Comparison of ENCODE assay signal across 34 mouse cellular contexts in the genomic region with DNA sequence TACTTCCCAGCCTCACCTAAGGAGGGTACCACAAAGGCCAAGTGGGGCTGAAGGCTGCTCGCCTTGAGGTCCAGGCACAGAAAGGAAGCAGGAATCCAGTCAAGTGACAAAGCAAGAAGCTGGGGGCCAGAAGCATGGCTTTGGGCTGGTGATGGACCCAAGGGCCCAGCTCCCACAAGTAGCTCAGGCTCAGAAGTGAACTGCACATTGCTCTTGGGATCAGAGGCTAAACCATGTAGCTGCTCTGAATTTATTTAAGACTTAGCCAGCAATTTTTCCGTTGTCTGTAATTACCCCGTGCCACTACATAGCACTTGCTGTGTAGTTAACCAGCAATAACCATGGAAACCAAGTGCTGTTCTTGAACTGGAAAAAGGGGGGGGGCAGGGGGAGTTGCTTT.
DNase-seq lines count a peak whose midpoint lies in the region; ATAC-seq lines count a peak whose summit lies in the region.
"Had no signal": no experiment of that assay in that cellular context is flagged by ENCODE, and none has a peak within 500 bp of the region (broad histone marks: within the 10 kb centered on the region; RNA-seq: fewer than 3 reads in every experiment).

No protein-coding gene starts in this region.

- H3K36me3 ChIP-seq in embryonic facial prominence, embryonic 14.5 days (ENCODE audit: control insufficient read depth, insufficient read depth, low read length): no peaks in the 10 kb centered on the region
- H3K36me3 ChIP-seq in embryonic facial prominence, embryonic 10.5 days (replicated peaks): no peaks in the 10 kb centered on the region
- H3K36me3 ChIP-seq in kidney, embryonic 14.5 days (ENCODE audit: control insufficient read depth, insufficient read depth, low read length): no peaks in the 10 kb centered on the region
- H3K36me3 ChIP-seq in embryonic facial prominence, embryonic 15.5 days: no peaks in the 10 kb centered on the region
- H3K36me3 ChIP-seq: embryonic facial prominence, embryonic 12.5 days; heart, embryonic 13.5 days; intestine, embryonic 15.5 days; limb, embryonic 10.5 days; limb, embryonic 15.5 days; liver, embryonic 13.5 days; midbrain, embryonic 12.5 days; neural tube, embryonic 12.5 days had no signal

- H3K9me3 ChIP-seq in embryonic facial prominence, embryonic 14.5 days (ENCODE audit: control insufficient read depth, low read length): no peaks in the 10 kb centered on the region
- H3K9me3 ChIP-seq in embryonic facial prominence, embryonic 10.5 days: no peaks in the 10 kb centered on the region
- H3K9me3 ChIP-seq in kidney, embryonic 14.5 days (ENCODE audit: control insufficient read depth, low read length): no peaks in the 10 kb centered on the region
- no peaks in the 10 kb centered on the region for H3K9me3 ChIP-seq in embryonic facial prominence, embryonic 15.5 days (replicated peaks)
- H3K9me3 ChIP-seq: embryonic facial prominence, embryonic 12.5 days; forebrain, embryonic 13.5 days; heart, embryonic 13.5 days; intestine, embryonic 15.5 days; limb, embryonic 10.5 days; limb, embryonic 15.5 days; liver, embryonic 13.5 days; megakaryocyte, embryonic 14.5 days; midbrain, embryonic 12.5 days; neural tube, embryonic 12.5 days had no signal

- no peaks in the 10 kb centered on the region for H3K27me3 ChIP-seq in embryonic facial prominence, embryonic 14.5 days (replicated peaks; ENCODE audit: control insufficient read depth, insufficient read depth, low read length)
- no peaks in the 10 kb centered on the region for H3K27me3 ChIP-seq in embryonic facial prominence, embryonic 10.5 days (replicated peaks; ENCODE audit: low read depth, poor library complexity, severe bottlenecking)
- H3K27me3 ChIP-seq in kidney, embryonic 14.5 days (ENCODE audit: control insufficient read depth, insufficient read depth, low read length): no peaks in the 10 kb centered on the region
- H3K27me3 ChIP-seq in embryonic facial prominence, embryonic 15.5 days: no peaks in the 10 kb centered on the region
- H3K27me3 ChIP-seq: embryonic facial prominence, embryonic 12.5 days; forebrain, embryonic 13.5 days; heart, embryonic 13.5 days; intestine, embryonic 15.5 days; limb, embryonic 15.5 days; liver, embryonic 13.5 days; midbrain, embryonic 12.5 days; neural tube, embryonic 12.5 days had no signal

- WGBS in embryonic facial prominence, embryonic 14.5 days: 60% methylated on average over 3 of the region's 3 CpGs
- 86% methylated on average over 3 of the region's 3 CpGs for WGBS in embryonic facial prominence, embryonic 10.5 days
- 85% methylated on average over 3 of the region's 3 CpGs for WGBS in kidney, embryonic 14.5 days
- 64% methylated on average over 3 of the region's 3 CpGs for WGBS in embryonic facial prominence, embryonic 15.5 days

- no peak for ATAC-seq in embryonic facial prominence, embryonic 14.5 days (ENCODE audit: low read depth)
- no peak for ATAC-seq in kidney, embryonic 14.5 days (ENCODE audit: low FRiP score, low TSS enrichment)
- 0 out of 2 replicates have a peak, but pooled peaks have one; percentile 19 for ATAC-seq in embryonic facial prominence, embryonic 15.5 days (ENCODE audit: insufficient number of reproducible peaks, low FRiP score, low TSS enrichment, low read depth)
- ATAC-seq: activated CD4-positive, CD25-positive, alpha-beta regulatory T cell, adult 4 months; forebrain, embryonic 13.5 days; hindbrain, postnatal 0 days; intestine, embryonic 15.5 days; lung, postnatal 0 days had no signal

- H3K9ac ChIP-seq in embryonic facial prominence, embryonic 14.5 days (ENCODE audit: low read depth, low read length): no peak overlapping the region
- no peak overlapping the region for H3K9ac ChIP-seq in kidney, embryonic 14.5 days (ENCODE audit: low read depth, low read length)
- no peak overlapping the region for H3K9ac ChIP-seq in embryonic facial prominence, embryonic 15.5 days
- H3K9ac ChIP-seq: embryonic facial prominence, embryonic 12.5 days; forebrain, embryonic 13.5 days; heart, embryonic 13.5 days; intestine, embryonic 15.5 days; limb, embryonic 15.5 days; liver, embryonic 13.5 days; midbrain, embryonic 12.5 days; neural tube, embryonic 12.5 days had no signal

- DNase-seq in embryonic facial prominence, embryonic 14.5 days (ENCODE audit: low spot score): peak; percentile 42
- DNase-seq in embryonic facial prominence, embryonic 10.5 days (ENCODE audit: low spot score): no peak
- DNase-seq in kidney, adult 11 months: peak; percentile 23
- DNase-seq in kidney, postnatal 4 days: no peak
- peak; percentile 9 to 62 for DNase-seq in kidney, postnatal 25 days
- DNase-seq in urinary bladder, adult 18-20 months (ENCODE audit: low spot score in 2 of 2): no peak
- DNase-seq: adrenal gland, adult 2 months; adrenal gland, postnatal 36 days; cerebellum, adult 11 months; cerebellum, adult 9-10 months; cerebellum, postnatal 36 days; gastrocnemius, postnatal 25 days; heart, adult 18-20 months; heart, postnatal 14 days; layer of hippocampus, adult 9-11 months; liver, embryonic 13.5 days; lung, adult 18-20 months; lung, postnatal 4 days had no signal

- no peak overlapping the region for H3K27ac ChIP-seq in embryonic facial prominence, embryonic 14.5 days (replicated peaks; ENCODE audit: low read depth, low read length)
- no peak overlapping the region for H3K27ac ChIP-seq in embryonic facial prominence, embryonic 10.5 days (replicated peaks)
- H3K27ac ChIP-seq in kidney, embryonic 14.5 days (ENCODE audit: low read depth, low read length): no peak overlapping the region
- H3K27ac ChIP-seq in embryonic facial prominence, embryonic 15.5 days (replicated peaks): no peak overlapping the region
- H3K27ac ChIP-seq: embryonic facial prominence, embryonic 12.5 days; forebrain, embryonic 13.5 days; heart, embryonic 13.5 days; hindbrain, postnatal 0 days; intestine, embryonic 15.5 days; limb, embryonic 10.5 days; limb, embryonic 15.5 days; liver, embryonic 13.5 days; midbrain, embryonic 12.5 days; neural tube, embryonic 12.5 days had no signal

- H3K4me2 ChIP-seq in embryonic facial prominence, embryonic 14.5 days (ENCODE audit: low read depth, low read length): no peak overlapping the region
- H3K4me2 ChIP-seq in kidney, embryonic 14.5 days (replicated peaks; ENCODE audit: low read depth, low read length): no peak overlapping the region
- no peak overlapping the region for H3K4me2 ChIP-seq in embryonic facial prominence, embryonic 15.5 days (replicated peaks)
- H3K4me2 ChIP-seq: embryonic facial prominence, embryonic 12.5 days; forebrain, embryonic 13.5 days; heart, embryonic 13.5 days; intestine, embryonic 15.5 days; limb, embryonic 15.5 days; liver, embryonic 13.5 days; midbrain, embryonic 12.5 days; neural tube, embryonic 12.5 days had no signal

- no peaks in the 10 kb centered on the region for H3K4me1 ChIP-seq in embryonic facial prominence, embryonic 14.5 days (ENCODE audit: control insufficient read depth, insufficient read depth, low read length)
- no peaks in the 10 kb centered on the region for H3K4me1 ChIP-seq in embryonic facial prominence, embryonic 10.5 days
- no peaks in the 10 kb centered on the region for H3K4me1 ChIP-seq in kidney, embryonic 14.5 days (ENCODE audit: control insufficient read depth, insufficient read depth, low read length)
- no peaks in the 10 kb centered on the region for H3K4me1 ChIP-seq in embryonic facial prominence, embryonic 15.5 days
- H3K4me1 ChIP-seq: embryonic facial prominence, embryonic 12.5 days; intestine, embryonic 15.5 days; limb, embryonic 10.5 days; limb, embryonic 15.5 days; liver, embryonic 13.5 days; megakaryocyte, embryonic 14.5 days; midbrain, embryonic 12.5 days; neural tube, embryonic 12.5 days had no signal

- H3K4me3 ChIP-seq in embryonic facial prominence, embryonic 14.5 days (ENCODE audit: low read depth, low read length): no peak overlapping the region
- H3K4me3 ChIP-seq in embryonic facial prominence, embryonic 10.5 days: no peak overlapping the region
- no peak overlapping the region for H3K4me3 ChIP-seq in kidney, embryonic 14.5 days (ENCODE audit: low read length)
- no peak overlapping the region for H3K4me3 ChIP-seq in embryonic facial prominence, embryonic 15.5 days (replicated peaks)
- H3K4me3 ChIP-seq: embryonic facial prominence, embryonic 12.5 days; erythroblast, embryonic 14.5 days; forebrain, embryonic 13.5 days; heart, embryonic 13.5 days; intestine, embryonic 15.5 days; limb, embryonic 10.5 days; limb, embryonic 15.5 days; liver, embryonic 13.5 days; megakaryocyte, embryonic 14.5 days; midbrain, embryonic 12.5 days; myocyte; neural tube, embryonic 12.5 days had no signal

Comparison
In these comparisons a context has a peak if more than half of its experiments do, and no peak if none do; other contexts are left out.
1. DNase-seq: peak in embryonic facial prominence, embryonic 14.5 days (single experiment), kidney, adult 11 months (single experiment) and kidney, postnatal 25 days (2 of 2); none in embryonic facial prominence, embryonic 10.5 days (single experiment), kidney, postnatal 4 days (0 of 2) and urinary bladder, adult 18-20 months (0 of 2).